Mouse (Mus musculus) MEL (cell line): Measurements from ENCODE around the gene Hoxb7. TPM values are rescaled to one million over a fixed set of nuclear protein-coding genes. Genes with fewer than 3 reads are reported as not detected.

ENCODE experiments used
- DNase-seq: peaks from one replicate; pipeline ENCODE4 v3.0.0; 2011; ENCODE audit warnings: low read depth, low spot score
- H3K27ac ChIP-seq: 2 replicates; pipeline ENCODE4 v1.5.1; 2012; ENCODE audit warnings: low read depth, mild to moderate bottlenecking, control low read depth, low read length, moderate library complexity; ENCODE audit not compliant: control insufficient read depth
- H3K27me3 ChIP-seq, 2 experiments: fragments of 150-350 bp in 1 of 2; sonication (generic) in 1 of 2; 2 replicates each; pipeline ENCODE4 v1.6.1; 2012; ENCODE audit warnings: low read length in 2 of 2, mild to moderate bottlenecking in 2 of 2, improper control_type of control experiment in 1 of 2, moderate library complexity in 1 of 2; ENCODE audit not compliant: insufficient read depth in 2 of 2, control insufficient read depth in 1 of 2
- H3K36me3 ChIP-seq, 2 experiments: 2 replicates each; pipeline ENCODE4 v1.6.1; 2012 to 2014; ENCODE audit warnings: low read length in 2 of 2, improper control_type of control experiment in 1 of 2, inconsistent platforms in 1 of 2, mild to moderate bottlenecking in 1 of 2; ENCODE audit not compliant: insufficient read depth in 2 of 2, control insufficient read depth in 1 of 2
- H3K4me1 ChIP-seq, 2 experiments: fragments of 150-350 bp in 1 of 2; sonication (generic) in 1 of 2; 2 replicates each; pipeline ENCODE4 v1.6.1; 2012; ENCODE audit warnings: low read length in 2 of 2, improper control_type of control experiment in 1 of 2, mild to moderate bottlenecking in 1 of 2; ENCODE audit not compliant: insufficient read depth in 2 of 2, control insufficient read depth in 1 of 2
- H3K4me3 ChIP-seq, 2 experiments: fragments of 150-350 bp in 1 of 2; sonication (generic) in 1 of 2; 2 replicates each; pipeline ENCODE4 v1.5.1; 2012; ENCODE audit warnings: low read depth in 2 of 2, low read length in 2 of 2, mild to moderate bottlenecking in 2 of 2, moderate library complexity in 2 of 2, control low read depth in 1 of 2, improper control_type of control experiment in 1 of 2; ENCODE audit not compliant: control insufficient read depth in 1 of 2, insufficient read depth in 1 of 2
- H3K79me2 ChIP-seq: 2 replicates; pipeline ENCODE4 v1.6.1; 2012; ENCODE audit warnings: mild to moderate bottlenecking, low read length, moderate library complexity; ENCODE audit not compliant: control insufficient read depth, poor library complexity, insufficient read depth
- H3K9ac ChIP-seq: 2 replicates; pipeline ENCODE4 v1.6.1; 2012; ENCODE audit warnings: low read depth, mild to moderate bottlenecking, control low read depth, low read length, moderate library complexity; ENCODE audit not compliant: control insufficient read depth, poor library complexity, severe bottlenecking
- H3K9me3 ChIP-seq: fragments of 150-350 bp; sonication (generic); replicated peaks from 2 replicates; pipeline ENCODE4 v1.6.1; 2012; ENCODE audit warnings: mild to moderate bottlenecking, low read length, improper control_type of control experiment, moderate library complexity; ENCODE audit not compliant: insufficient read depth
- BHLHE40 ChIP-seq: IDR thresholded peaks from 2 replicates; pipeline ENCODE4 v1.6.1; 2012; ENCODE audit warnings: low read depth, mild to moderate bottlenecking, inconsistent platforms, low read length, improper control_type of control experiment, borderline replicate concordance
- CTCF ChIP-seq, 3 experiments: IDR thresholded peaks in 2 of 3; conservative IDR thresholded peaks in 1 of 3; 2 replicates each; pipeline ENCODE4 v1.5.1; 2011 to 2012; ENCODE audit warnings: low read length in 3 of 3, low read depth in 2 of 3, mild to moderate bottlenecking in 2 of 3, improper control_type of control experiment in 1 of 3, inconsistent platforms in 1 of 3, mixed read lengths in 1 of 3, moderate library complexity in 1 of 3; ENCODE audit not compliant: control insufficient read depth in 1 of 3, insufficient read depth in 1 of 3, poor library complexity in 1 of 3, severe bottlenecking in 1 of 3
- ELF1 ChIP-seq: IDR thresholded peaks from 2 replicates; pipeline ENCODE4 v1.6.1; 2014; ENCODE audit warnings: low read depth, mild to moderate bottlenecking, inconsistent platforms, low read length, improper control_type of control experiment, moderate library complexity
- EP300 ChIP-seq, 2 experiments: IDR thresholded peaks; 2 replicates each; pipeline ENCODE4 v1.6.1; 2011; ENCODE audit warnings: improper control_type of control experiment in 2 of 2, low read length in 2 of 2, low read depth in 1 of 2, mild to moderate bottlenecking in 1 of 2
- GABPA ChIP-seq: IDR thresholded peaks from 2 replicates; pipeline ENCODE4 v1.6.1; 2012; ENCODE audit warnings: low read depth, mild to moderate bottlenecking, inconsistent platforms, low read length, improper control_type of control experiment, moderate library complexity
- GATA1 ChIP-seq: IDR thresholded peaks from 2 replicates; pipeline ENCODE4 v1.6.1; 2011; ENCODE audit warnings: low read depth, low read length, improper control_type of control experiment
- MAZ ChIP-seq: IDR thresholded peaks from 2 replicates; pipeline ENCODE4 v1.6.1; 2012; ENCODE audit warnings: low read depth, mild to moderate bottlenecking, inconsistent platforms, low read length, improper control_type of control experiment
- MXI1 ChIP-seq: IDR thresholded peaks from 2 replicates; pipeline ENCODE4 v1.6.1; 2011; ENCODE audit warnings: mild to moderate bottlenecking, low read depth, low read length, improper control_type of control experiment
- NRF1 ChIP-seq: IDR thresholded peaks from 2 replicates; pipeline ENCODE4 v1.6.1; 2014; ENCODE audit warnings: low read depth, mild to moderate bottlenecking, inconsistent platforms, low read length, improper control_type of control experiment, moderate library complexity; ENCODE audit not compliant: poor library complexity, insufficient read depth, severe bottlenecking
- POLR2AphosphoS2 ChIP-seq: IDR thresholded peaks from 2 replicates; pipeline ENCODE4 v1.6.1; 2011; ENCODE audit warnings: low read length, improper control_type of control experiment
- RAD21 ChIP-seq: IDR thresholded peaks from 2 replicates; pipeline ENCODE4 v1.6.1; 2011; ENCODE audit warnings: mild to moderate bottlenecking, low read depth, low read length, improper control_type of control experiment
- SMC3 ChIP-seq: IDR thresholded peaks from 2 replicates; pipeline ENCODE4 v1.6.1; 2011; ENCODE audit warnings: low read depth, low read length, improper control_type of control experiment
- TAL1 ChIP-seq: IDR thresholded peaks from 2 replicates; pipeline ENCODE4 v1.6.1; 2012; ENCODE audit warnings: mild to moderate bottlenecking, inconsistent platforms, low read length, moderate library complexity, mixed read lengths
- TBP ChIP-seq: IDR thresholded peaks from 2 replicates; pipeline ENCODE4 v1.8.0; 2011; ENCODE audit warnings: low read depth, low read length, improper control_type of control experiment
- TCF12 ChIP-seq: IDR thresholded peaks from 2 replicates; pipeline ENCODE4 v1.6.1; 2014; ENCODE audit warnings: low read depth, mild to moderate bottlenecking, inconsistent platforms, low read length, improper control_type of control experiment, moderate library complexity
- UBTF ChIP-seq: IDR thresholded peaks from 2 replicates; pipeline ENCODE4 v1.6.1; 2012; ENCODE audit warnings: low read depth, mild to moderate bottlenecking, inconsistent platforms, low read length, improper control_type of control experiment, moderate library complexity, borderline replicate concordance; ENCODE audit not compliant: insufficient read depth
- USF1 ChIP-seq: IDR thresholded peaks from 2 replicates; pipeline ENCODE4 v1.6.1; 2014; ENCODE audit warnings: low read depth, mild to moderate bottlenecking, inconsistent platforms, low read length, improper control_type of control experiment, moderate library complexity
- ZC3H11A ChIP-seq: IDR thresholded peaks from 2 replicates; pipeline ENCODE4 v1.6.1; 2012; ENCODE audit warnings: low read depth, mild to moderate bottlenecking, inconsistent platforms, low read length, improper control_type of control experiment
- polyA plus RNA-seq, 2 experiments: library from polyadenylated mRNA; stranded (reverse) in 1 of 2; unstranded in 1 of 2; fragments of >175 nt in 1 of 2; fragments of >200 nt in 1 of 2; gene quantifications; 2 replicates each; pipeline versions ENCODE4 v1.2.1 to v1.2.4; 2012; ENCODE audit warnings: low replicate concordance in 2 of 2, low read depth in 1 of 2; ENCODE audit not compliant: insufficient read length in 2 of 2, insufficient read depth in 1 of 2, missing spikeins in 1 of 2
- total RNA-seq: library from RNA; depleted of rRNA; stranded (reverse); fragments of 300-350 nt; gene quantifications from 2 replicates; pipeline ENCODE4 v1.2.3, GENCODE M21; 2012

Hoxb7 gene
- total and polyA plus RNA-seq, 3 experiments = not detected

- H3K9ac ChIP-seq = no peak overlapping the region
- TF ChIP-seq TBP (no peak), BHLHE40 (no peak), MAZ (no peak)
- H3K27me3 ChIP-seq = peaks cover 12 to 15% of the 10 kb centered on the region in 2 experiments
- no peak overlapping the region for H3K27ac ChIP-seq
- H3K36me3 ChIP-seq = no peaks in the 10 kb centered on the region
- no peaks in the 10 kb centered on the region for H3K9me3 ChIP-seq
- H3K4me3 ChIP-seq = no peak overlapping the region
- no peak for DNase-seq
- H3K79me2 ChIP-seq = no peaks in the 10 kb centered on the region
- H3K4me1 ChIP-seq = no peaks in the 10 kb centered on the region
Measured at GRCm38 (mm10) chr11:96257141-96257540, 29.3 kb upstream of the Hoxb7 start.

GRCm38 (mm10) chr11:96259038-96259437, 27.4 kb upstream of the Hoxb7 start:
- Histone ChIP-seq H3K27ac (no peak overlapping the region), H3K79me2 (no peaks in the 10 kb centered on the region), H3K4me1 (no peaks in the 10 kb centered on the region), H3K36me3 (no peaks in the 10 kb centered on the region), H3K27me3 (peaks cover 12% of the 10 kb centered on the region in 2 experiments), H3K9ac (no peak overlapping the region), H3K4me3 (no peak overlapping the region), H3K9me3 (no peaks in the 10 kb centered on the region)
- no peak for DNase-seq
- no peak for TF ChIP-seq ELF1
- TF ChIP-seq ZC3H11A = no peak
- TF ChIP-seq TCF12 = no peak
- TF ChIP-seq RAD21 = no peak
- no peak for TF ChIP-seq BHLHE40
- no peak for TF ChIP-seq EP300 (IDR thresholded peaks at IDR 0.05; ENCODE audit: low read depth in 1 of 2, low read length in 2 of 2)
- TF ChIP-seq MAZ = no peak
- TF ChIP-seq UBTF = no peak
- no peak for TF ChIP-seq POLR2AphosphoS2
- TF ChIP-seq GABPA = no peak
- no peak for TF ChIP-seq USF1
- no peak for TF ChIP-seq CTCF (IDR thresholded peaks at IDR 0.05 in 2 of 3, conservative IDR thresholded peaks at IDR 0.05 in 1 of 3; ENCODE audit: control insufficient read depth in 1 of 3, insufficient read depth in 1 of 3, low read depth in 2 of 3, low read length in 3 of 3, poor library complexity in 1 of 3, severe bottlenecking in 1 of 3)
- TF ChIP-seq NRF1 = no peak
- no peak for TF ChIP-seq MXI1
- no peak for TF ChIP-seq TAL1
- no peak for TF ChIP-seq SMC3
- no peak for TF ChIP-seq GATA1
- TF ChIP-seq, all 39 proteins: peak for 0
